Mouse (Mus musculus): ENCODE measurements around the gene Gtf2a1. TPM values are rescaled to one million over a fixed set of nuclear protein-coding genes. Genes with fewer than 3 reads are reported as not detected.

Gtf2a1 gene
- 54.9 and 62.2 TPM in 2 replicates for polyA plus RNA-seq (2016; fragmentation: Nextera tagmentation; extraction: Ambion mirVana)

DNA sequence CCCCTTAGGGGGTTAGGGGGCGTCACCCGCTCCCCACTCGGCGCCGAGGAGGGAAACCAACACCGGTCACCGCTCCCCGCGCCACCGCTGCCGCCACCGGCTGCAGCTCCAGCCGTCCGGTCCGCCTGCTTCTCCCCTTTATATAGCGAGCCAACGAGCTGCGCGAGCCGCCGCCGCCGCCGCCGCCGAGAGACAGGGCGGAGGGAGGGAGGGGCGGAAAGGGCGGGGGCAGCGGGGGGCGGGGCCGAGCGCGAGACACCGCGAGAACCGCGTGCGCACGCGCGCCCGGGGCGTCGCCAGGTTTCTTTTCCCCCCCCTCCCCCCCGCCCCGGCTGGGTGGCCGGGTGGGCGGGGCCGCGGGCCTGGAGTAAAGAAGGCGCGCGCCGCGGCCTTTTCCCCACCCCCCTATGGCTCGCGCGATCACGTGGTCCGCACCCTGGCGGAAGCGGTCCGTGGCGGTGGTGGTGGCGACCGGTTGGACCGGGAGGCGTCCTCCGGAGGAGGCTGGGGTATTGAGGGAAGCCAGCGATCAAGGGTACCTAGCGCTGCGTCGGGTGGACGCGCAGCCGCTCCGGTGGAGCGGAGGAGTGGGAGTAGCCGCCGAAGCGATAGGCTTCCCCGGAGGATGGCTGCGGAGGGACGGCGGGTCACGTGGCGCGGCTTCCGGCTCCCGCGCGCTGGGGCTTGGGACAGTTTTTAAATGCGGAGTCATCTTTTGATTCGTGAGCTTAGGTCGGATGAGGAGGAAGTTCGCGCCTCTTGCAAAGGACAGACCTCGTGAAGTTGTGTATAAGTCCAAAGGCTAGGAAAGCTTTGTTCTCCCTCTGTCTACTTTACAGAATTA lies at the start of gene Gtf2a1:
TSS of gene Gtf2a1 (minus strand) at position 641 of the 844 bp plus-strand sequence.
- H3K9ac ChIP-seq (replicated peaks): peak within 1 kb of the TSS; percentile 100
- peaks cover 9% of the 10 kb centered on the region; the same call in 1 of the 2 replicates for H3K36me3 ChIP-seq
- H3K4me2 ChIP-seq: peak within 1 kb of the TSS; percentile 59
- ATAC-seq (ENCODE audit: insufficient number of reproducible peaks, insufficient read depth, low FRiP score, low TSS enrichment, low read depth): peak; percentile 83
- under 1% methylated on average over 63 of the region's 99 CpGs for WGBS
- H3K4me3 ChIP-seq (replicated peaks): peak within 1 kb of the TSS; percentile 92
- no peaks in the 10 kb centered on the region for H3K27me3 ChIP-seq
- H3K27ac ChIP-seq: peak within 1 kb of the TSS; percentile 100
- peaks cover 16% of the 10 kb centered on the region for H3K4me1 ChIP-seq (replicated peaks)
- no peaks in the 10 kb centered on the region for H3K9me3 ChIP-seq

DNA sequence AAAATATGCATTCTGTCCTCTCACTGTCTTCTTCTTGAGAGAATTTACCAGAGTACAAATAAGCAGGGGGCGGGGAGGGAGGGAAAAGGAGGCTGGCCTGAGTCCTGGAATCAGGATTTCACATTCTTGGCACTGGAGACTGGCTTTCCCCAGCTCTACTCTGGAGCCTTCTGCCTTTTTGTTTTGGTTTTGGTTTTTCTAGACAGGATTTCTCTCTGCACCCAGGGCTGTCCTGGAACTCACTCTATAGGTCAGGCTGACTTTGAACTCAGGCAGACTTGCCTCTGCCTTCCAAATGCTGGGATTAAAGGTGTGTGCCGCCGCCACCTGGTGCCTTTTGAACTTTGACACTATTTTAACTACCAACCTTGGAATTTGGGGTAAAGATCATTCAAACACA lies 48.1 kb upstream of the Gtf2a1 start:
- Histone ChIP-seq H3K4me2 (no peak overlapping the region), H3K4me3 (replicated peaks) (no peak overlapping the region), H3K4me1 (replicated peaks) (peaks cover 13% of the 10 kb centered on the region), H3K9me3 (0 out of 2 replicates have a peak, but pooled peaks cover under 1% of the 10 kb centered on the region), H3K27me3 (no peaks in the 10 kb centered on the region), H3K9ac (replicated peaks) (no peak overlapping the region), H3K36me3 (no peaks in the 10 kb centered on the region), H3K27ac (no peak overlapping the region)
- WGBS: 66% methylated on average over 3 of the region's 3 CpGs
- no peak for ATAC-seq (ENCODE audit: insufficient number of reproducible peaks, insufficient read depth, low FRiP score, low TSS enrichment, low read depth)

DNA sequence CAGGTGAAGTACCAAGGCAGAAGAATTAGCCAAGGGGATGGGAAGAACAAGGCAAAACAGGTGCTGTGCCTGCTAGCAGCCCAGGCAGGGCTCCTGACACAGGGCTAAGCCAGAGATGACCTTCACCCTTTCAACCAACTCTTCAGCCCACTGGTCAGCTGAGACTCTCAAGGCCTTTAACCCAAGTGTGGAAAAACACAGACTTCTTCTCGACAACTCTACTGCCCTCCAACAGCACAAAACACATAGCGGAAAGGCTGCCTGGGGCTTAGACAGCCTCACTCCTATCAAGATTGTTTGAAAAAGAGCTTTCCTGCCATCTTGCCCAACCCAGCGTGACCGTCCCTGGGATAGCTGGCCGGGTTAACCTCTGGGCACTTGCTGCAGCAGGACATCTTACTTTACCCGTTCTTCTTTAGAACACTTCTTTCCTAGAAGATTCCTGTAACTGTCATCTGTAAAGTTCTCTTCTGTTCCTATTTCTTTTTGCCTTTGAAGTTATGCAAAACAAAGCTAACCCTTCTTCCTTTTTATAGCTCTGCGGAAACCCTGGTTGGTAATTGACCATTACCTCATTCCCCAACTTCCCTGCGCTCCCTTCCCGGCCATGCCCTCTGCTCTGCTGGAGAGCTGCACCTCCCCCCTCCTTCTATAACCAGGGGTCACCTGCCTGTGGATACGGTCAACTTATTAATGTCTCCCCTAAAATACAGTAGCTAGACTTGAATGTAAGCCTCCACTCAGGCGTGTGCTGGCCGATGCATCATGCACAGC lies 47.0 kb upstream of the Gtf2a1 start:
- Histone ChIP-seq H3K27ac (no peak overlapping the region), H3K4me1 (replicated peaks) (peaks cover 13% of the 10 kb centered on the region), H3K27me3 (no peaks in the 10 kb centered on the region), H3K36me3 (no peaks in the 10 kb centered on the region), H3K4me2 (no peak overlapping the region), H3K4me3 (replicated peaks) (no peak overlapping the region), H3K9ac (replicated peaks) (no peak overlapping the region), H3K9me3 (0 out of 2 replicates have a peak, but pooled peaks cover 5% of the 10 kb centered on the region)
- no peak for ATAC-seq (ENCODE audit: insufficient number of reproducible peaks, insufficient read depth, low FRiP score, low TSS enrichment, low read depth)
- 56% methylated on average over 12 of the region's 12 CpGs for WGBS

DNA sequence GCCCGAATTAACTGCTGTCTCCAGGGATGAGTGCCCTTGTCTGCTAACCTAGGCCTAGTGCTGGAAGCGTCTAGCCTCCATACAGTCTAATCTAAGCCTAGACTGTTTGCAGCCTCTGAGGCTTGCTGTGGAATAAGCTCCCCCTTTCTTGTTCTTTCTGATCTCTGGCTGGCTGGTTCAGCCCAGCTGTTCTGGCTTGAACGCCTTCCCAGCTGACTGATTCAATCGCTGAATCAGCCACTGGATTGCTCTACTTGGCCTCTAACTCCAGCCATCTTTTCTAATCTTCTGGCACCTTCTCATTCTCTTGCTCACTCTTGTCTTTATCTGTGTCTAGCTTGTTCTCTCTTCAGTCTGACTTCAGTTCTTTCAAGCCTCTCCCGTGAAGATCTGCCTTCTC lies 36.2 kb upstream of the Gtf2a1 start:
- no peak overlapping the region for H3K27ac ChIP-seq
- no peak overlapping the region for H3K4me3 ChIP-seq (replicated peaks)
- H3K4me2 ChIP-seq: no peak overlapping the region
- H3K27me3 ChIP-seq: no peaks in the 10 kb centered on the region
- 81% methylated on average over 5 of the region's 5 CpGs for WGBS
- no peak overlapping the region for H3K9ac ChIP-seq (replicated peaks)
- no peaks in the 10 kb centered on the region for H3K36me3 ChIP-seq
- H3K9me3 ChIP-seq: no peaks in the 10 kb centered on the region
- ATAC-seq (ENCODE audit: insufficient number of reproducible peaks, insufficient read depth, low FRiP score, low TSS enrichment, low read depth): no peak
- H3K4me1 ChIP-seq (replicated peaks): no peaks in the 10 kb centered on the region

DNA sequence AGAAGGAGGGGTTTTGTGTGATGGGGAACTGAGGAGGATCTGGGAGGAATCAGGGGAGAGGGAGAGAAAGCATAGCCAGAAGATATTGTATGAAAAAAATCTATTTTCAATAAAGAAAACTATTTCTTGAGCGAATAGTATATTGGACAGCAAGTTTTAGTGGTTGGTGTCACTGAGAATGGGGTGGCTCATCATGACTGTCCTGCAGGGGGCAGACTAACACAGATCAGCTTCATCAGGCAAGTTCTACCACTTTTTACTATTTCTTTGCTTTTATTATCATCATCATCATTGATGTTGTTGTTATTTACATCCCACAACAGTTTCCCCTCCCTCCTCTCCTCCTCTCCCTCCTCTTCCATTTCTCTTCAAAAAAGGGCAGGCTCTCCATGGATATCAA lies 34.7 kb upstream of the Gtf2a1 start:
- Histone ChIP-seq H3K36me3 (no peaks in the 10 kb centered on the region), H3K9ac (replicated peaks) (no peak overlapping the region), H3K4me3 (replicated peaks) (no peak overlapping the region), H3K4me1 (replicated peaks) (no peaks in the 10 kb centered on the region), H3K27me3 (no peaks in the 10 kb centered on the region), H3K4me2 (no peak overlapping the region), H3K27ac (no peak overlapping the region), H3K9me3 (no peaks in the 10 kb centered on the region)
- 60% methylated on average over 1 of the region's 1 CpGs for WGBS
- ATAC-seq (ENCODE audit: insufficient number of reproducible peaks, insufficient read depth, low FRiP score, low TSS enrichment, low read depth): no peak

DNA sequence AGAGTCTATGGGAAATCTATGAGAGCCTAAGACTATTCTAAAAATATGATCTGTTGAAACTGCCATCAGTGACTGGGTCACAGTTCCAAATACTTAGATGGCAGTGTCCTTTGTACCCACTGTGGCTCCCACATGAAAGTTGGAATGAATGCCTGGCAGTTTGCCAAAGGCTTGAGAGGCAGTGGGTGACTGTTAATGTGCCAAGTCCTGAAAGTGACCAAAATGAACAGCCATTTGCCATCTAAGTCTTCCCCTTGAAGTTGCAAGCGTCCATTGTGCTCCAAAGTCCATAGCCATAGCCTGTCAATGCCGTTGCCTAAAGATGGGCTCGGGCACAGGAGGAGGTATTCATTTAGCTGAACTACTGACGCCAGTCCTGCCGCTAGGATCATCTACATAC lies 19.1 kb upstream of the Gtf2a1 start:
- ATAC-seq (ENCODE audit: insufficient number of reproducible peaks, insufficient read depth, low FRiP score, low TSS enrichment, low read depth): no peak
- 89% methylated on average over 5 of the region's 5 CpGs for WGBS
- H3K4me1 ChIP-seq (replicated peaks): no peaks in the 10 kb centered on the region

DNA sequence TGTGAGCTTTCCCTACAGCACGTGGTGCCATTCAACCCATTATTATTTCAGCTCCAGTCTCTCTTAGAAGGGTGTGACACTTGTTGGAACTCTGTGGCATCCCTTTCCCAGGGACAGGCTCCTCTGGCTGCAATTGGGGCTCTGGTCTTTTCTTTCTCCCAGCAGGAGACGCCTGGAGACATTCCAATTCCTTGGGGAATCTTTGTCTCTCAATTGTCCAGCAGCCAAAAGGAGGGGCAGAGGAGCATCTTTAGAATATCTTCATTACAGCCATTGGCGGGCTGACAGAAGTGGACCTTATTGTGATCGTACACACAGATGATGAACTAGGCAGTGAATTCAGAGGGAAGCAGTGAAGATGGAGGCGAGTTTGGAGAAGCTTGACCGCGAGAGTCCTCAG lies 17.4 kb upstream of the Gtf2a1 start:
- WGBS: 80% methylated on average over 7 of the region's 7 CpGs
- no peak for ATAC-seq (ENCODE audit: insufficient number of reproducible peaks, insufficient read depth, low FRiP score, low TSS enrichment, low read depth)
- H3K4me2 ChIP-seq: no peak overlapping the region
- no peak overlapping the region for H3K4me3 ChIP-seq (replicated peaks)
- no peaks in the 10 kb centered on the region for H3K36me3 ChIP-seq
- H3K27ac ChIP-seq: no peak overlapping the region
- no peaks in the 10 kb centered on the region for H3K27me3 ChIP-seq
- H3K9ac ChIP-seq (replicated peaks): no peak overlapping the region
- H3K9me3 ChIP-seq: no peaks in the 10 kb centered on the region
- H3K4me1 ChIP-seq (replicated peaks): no peaks in the 10 kb centered on the region

More for the DNA sequence above, 19.1 kb upstream of the Gtf2a1 start:
- H3K4me3 ChIP-seq (replicated peaks): no peak overlapping the region
- no peak overlapping the region for H3K4me2 ChIP-seq
- H3K9ac ChIP-seq (replicated peaks): no peak overlapping the region
- H3K27ac ChIP-seq: no peak overlapping the region
- no peaks in the 10 kb centered on the region for H3K9me3 ChIP-seq
- H3K27me3 ChIP-seq: no peaks in the 10 kb centered on the region
- no peaks in the 10 kb centered on the region for H3K36me3 ChIP-seq

DNA sequence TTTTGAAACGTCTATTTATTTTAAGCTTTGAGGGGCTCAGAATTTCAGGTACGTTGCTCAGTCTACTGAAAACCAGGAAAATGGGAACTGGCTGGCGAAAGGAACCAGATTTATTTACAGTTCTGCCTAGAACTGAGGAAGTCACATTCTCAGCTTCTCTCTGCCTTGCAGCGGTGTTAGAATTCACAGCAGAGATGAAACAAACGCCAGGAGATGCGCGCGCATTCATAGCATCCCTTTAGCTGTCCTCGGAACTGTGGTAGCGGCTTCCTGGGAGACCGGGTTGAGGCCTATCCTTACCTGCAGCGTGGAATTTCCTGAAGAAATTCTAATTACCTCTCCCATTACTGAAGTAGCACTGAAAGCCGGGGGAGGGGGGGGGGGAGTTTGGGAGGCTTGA lies 16.4 kb upstream of the Gtf2a1 start:
- Histone ChIP-seq H3K27me3 (no peaks in the 10 kb centered on the region), H3K4me2 (no peak overlapping the region), H3K4me3 (replicated peaks) (no peak overlapping the region), H3K9me3 (no peaks in the 10 kb centered on the region), H3K9ac (replicated peaks) (no peak overlapping the region), H3K27ac (no peak overlapping the region), H3K4me1 (replicated peaks) (no peaks in the 10 kb centered on the region), H3K36me3 (no peaks in the 10 kb centered on the region)
- ATAC-seq (ENCODE audit: insufficient number of reproducible peaks, insufficient read depth, low FRiP score, low TSS enrichment, low read depth): no peak
- 89% methylated on average over 13 of the region's 13 CpGs for WGBS

DNA sequence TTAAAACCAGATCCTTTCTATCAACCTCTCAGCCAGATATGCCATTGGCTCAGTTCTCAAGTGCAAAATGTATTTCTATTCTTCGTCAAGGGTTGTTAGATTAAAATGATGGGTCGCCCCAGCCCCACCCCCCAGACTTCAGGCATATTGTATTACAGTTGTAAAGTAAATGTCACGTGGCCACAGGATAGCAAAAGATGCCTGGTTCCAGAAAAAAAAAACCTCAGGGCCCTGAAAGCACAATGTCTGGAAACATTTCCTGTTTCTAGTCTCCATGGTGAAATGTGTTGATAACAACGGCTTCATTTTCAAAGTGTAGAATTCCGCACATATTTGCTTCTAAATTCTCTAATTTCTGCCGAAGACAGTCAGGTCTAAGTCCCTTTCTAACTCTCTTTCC lies 14.3 kb upstream of the Gtf2a1 start:
- H3K4me1 ChIP-seq (replicated peaks): no peaks in the 10 kb centered on the region
- ATAC-seq (ENCODE audit: insufficient number of reproducible peaks, insufficient read depth, low FRiP score, low TSS enrichment, low read depth): no peak
- no peaks in the 10 kb centered on the region for H3K9me3 ChIP-seq
- H3K4me2 ChIP-seq: no peak overlapping the region
- H3K27ac ChIP-seq: no peak overlapping the region
- H3K36me3 ChIP-seq: no peaks in the 10 kb centered on the region
- H3K9ac ChIP-seq (replicated peaks): no peak overlapping the region
- no peaks in the 10 kb centered on the region for H3K27me3 ChIP-seq
- no peak overlapping the region for H3K4me3 ChIP-seq (replicated peaks)
- WGBS: 62% methylated on average over 6 of the region's 6 CpGs

DNA sequence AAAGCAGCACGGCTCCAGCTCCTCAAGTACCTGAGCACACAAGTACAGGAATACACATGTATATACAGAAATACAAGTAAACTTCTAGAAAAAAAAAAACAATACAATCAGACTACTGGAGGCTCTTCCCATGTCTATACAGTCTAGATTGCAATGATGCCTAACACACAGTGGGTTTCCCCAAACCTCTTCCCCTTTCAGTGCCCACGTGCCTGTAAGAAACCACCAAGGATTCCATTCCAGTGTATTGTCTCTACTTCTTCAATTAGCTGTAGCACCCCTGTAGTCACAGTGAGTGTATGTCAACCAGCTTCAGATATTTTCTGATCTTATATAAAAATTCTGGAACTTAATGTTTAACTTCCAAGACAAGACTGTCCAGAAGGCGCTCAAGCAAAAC lies 1.8 kb upstream of the Gtf2a1 start:
- 96% methylated on average over 3 of the region's 3 CpGs for WGBS
- Histone ChIP-seq H3K4me2 (no peak overlapping the region), H3K9ac (replicated peaks) (no peak overlapping the region), H3K4me1 (replicated peaks) (peaks cover 11% of the 10 kb centered on the region), H3K36me3 (no peaks in the 10 kb centered on the region), H3K27ac (no peak overlapping the region), H3K4me3 (replicated peaks) (no peak overlapping the region), H3K27me3 (no peaks in the 10 kb centered on the region), H3K9me3 (no peaks in the 10 kb centered on the region)
- ATAC-seq (ENCODE audit: insufficient number of reproducible peaks, insufficient read depth, low FRiP score, low TSS enrichment, low read depth): no peak

DNA sequence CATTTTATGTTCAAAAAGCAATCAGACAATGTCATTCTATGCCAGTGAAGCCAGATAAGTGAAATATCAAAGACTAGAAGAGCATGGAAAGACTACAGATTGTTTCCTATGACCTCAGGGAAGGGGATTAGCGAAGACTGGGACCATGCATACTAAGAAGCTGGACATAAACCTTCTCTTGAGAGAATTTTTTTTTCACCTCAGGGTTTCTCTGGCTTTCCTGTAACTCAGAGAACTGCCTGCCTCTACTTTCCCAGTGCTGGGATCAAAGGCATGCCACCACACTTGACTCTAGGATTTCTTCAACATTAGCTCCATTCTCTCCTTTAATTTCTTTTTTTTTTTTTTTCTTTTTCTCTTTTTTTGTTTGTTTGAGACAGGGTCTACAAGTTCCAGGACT lies 904 bp upstream of the Gtf2a1 start:
- H3K27ac ChIP-seq: peak overlapping the region; percentile 100; the same call in 1 of the 2 replicates

More for the DNA sequence above, 904 bp upstream of the Gtf2a1 start:
- Histone ChIP-seq H3K4me2 (peak overlapping the region; percentile 59), H3K9me3 (no peaks in the 10 kb centered on the region), H3K9ac (replicated peaks) (0 out of 2 replicates have a peak overlapping the region, but pooled peaks have one; percentile 100), H3K27me3 (no peaks in the 10 kb centered on the region), H3K4me3 (replicated peaks) (peak overlapping the region; percentile 92), H3K36me3 (no peaks in the 10 kb centered on the region), H3K4me1 (replicated peaks) (peaks cover 16% of the 10 kb centered on the region)
- 93% methylated on average over 1 of the region's 1 CpGs for WGBS
- ATAC-seq (ENCODE audit: insufficient number of reproducible peaks, insufficient read depth, low FRiP score, low TSS enrichment, low read depth): no peak
